Mouse (Mus musculus) G1E-ER4 (cell line): Measurements from ENCODE around the gene Capg. TPM values are rescaled to one million over a fixed set of nuclear protein-coding genes. Genes with fewer than 3 reads are reported as not detected.

Source experiments
- GATA1 ChIP-seq: IDR thresholded peaks from one replicate; pipeline ENCODE4 v1.8.0; 2012; ENCODE audit warnings: low read length, inconsistent platforms
- polyA plus RNA-seq: library from polyadenylated mRNA; stranded (reverse); fragments of >175 nt; gene quantifications from 2 replicates; pipeline ENCODE4 v1.2.3, GENCODE M21; 2012

Capg gene
- polyA plus RNA-seq, 1 experiment: 27.3 TPM

GRCm38 (mm10) chr6:72550025-72550424 lies 5.8 kb downstream of the Capg start:
- no peak for TF ChIP-seq GATA1

GRCm38 (mm10) chr6:72550503-72551100 lies 6.4 kb downstream of the Capg start:
- TF ChIP-seq GATA1: no peak

- TF ChIP-seq GATA1: no peak
Observed at GRCm38 (mm10) chr6:72552171-72553078, 8.2 kb downstream of the Capg start.

- TF ChIP-seq GATA1: no peak
Observed at GRCm38 (mm10) chr6:72553079-72553412, 8.9 kb downstream of the Capg start.

GRCm38 (mm10) chr6:72560801-72561200 lies 16.6 kb downstream of the Capg start:
- no peak for TF ChIP-seq GATA1

- no peak for TF ChIP-seq GATA1
Observed at GRCm38 (mm10) chr6:72562486-72562885, 18.3 kb downstream of the Capg start.

GRCm38 (mm10) chr6:72562894-72563293 lies 18.7 kb downstream of the Capg start:
- TF ChIP-seq GATA1: no peak

GRCm38 (mm10) chr6:72565506-72565905 lies 21.3 kb downstream of the Capg start:
- no peak for TF ChIP-seq GATA1

- no peak for TF ChIP-seq GATA1
Observed at GRCm38 (mm10) chr6:72566044-72566443, 21.9 kb downstream of the Capg start.

- no peak for TF ChIP-seq GATA1
Observed at GRCm38 (mm10) chr6:72567508-72567907, 23.3 kb downstream of the Capg start.

GRCm38 (mm10) chr6:72568736-72569135 lies 24.5 kb downstream of the Capg start:
- TF ChIP-seq GATA1: no peak

- TF ChIP-seq GATA1: no peak
Observed at GRCm38 (mm10) chr6:72570644-72571397, 26.6 kb downstream of the Capg start.

GRCm38 (mm10) chr6:72571826-72572225 lies 27.6 kb downstream of the Capg start:
- TF ChIP-seq GATA1: no peak

GRCm38 (mm10) chr6:72576041-72576440 lies 31.9 kb downstream of the Capg start:
- no peak for TF ChIP-seq GATA1

GRCm38 (mm10) chr6:72581625-72582382 lies 37.6 kb downstream of the Capg start:
- TF ChIP-seq GATA1: no peak
